Comparison of ENCODE assay signal across 30 mouse cellular contexts in the genomic region with DNA sequence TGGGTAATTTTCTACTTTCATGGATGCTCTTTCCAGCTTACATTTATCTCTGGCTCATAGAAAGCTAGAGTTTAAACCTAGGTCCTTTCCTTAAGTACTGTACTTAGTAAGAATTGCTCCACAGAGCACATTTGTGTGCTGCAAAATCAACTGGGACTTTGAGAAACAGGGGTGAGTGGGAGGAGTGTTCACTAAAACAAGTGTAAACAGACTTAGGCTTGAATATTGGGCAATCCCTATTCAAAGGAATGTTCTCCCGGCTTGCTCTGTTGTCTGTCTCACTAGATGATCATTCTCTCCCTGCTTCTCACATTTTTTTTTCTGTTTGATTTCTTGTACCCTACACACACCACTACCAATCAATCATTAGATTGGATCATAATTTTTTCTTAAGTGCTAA.
DNase-seq lines count a peak whose midpoint lies in the region; ATAC-seq and TF ChIP-seq lines count a peak whose summit lies in the region.
"Had no signal": no experiment of that assay in that cellular context is flagged by ENCODE, and none has a peak within 500 bp of the region (broad histone marks: within the 10 kb centered on the region; RNA-seq: fewer than 3 reads in every experiment).

No protein-coding gene starts in this region.

- peak; percentile 23 for DNase-seq in kidney, adult 2 months
- peak; percentile 53 for DNase-seq in midbrain, embryonic 11.5 days (ENCODE audit: low spot score, missing footprints)
- DNase-seq in midbrain, embryonic 14.5 days, result no peak
- DNase-seq in gonadal fat pad, adult 2 months (ENCODE audit: low read depth), result peak; percentile 45
- DNase-seq in skeletal muscle tissue, adult 2 months (ENCODE audit: low read depth, low spot score), result peak; percentile 52
- DNase-seq in embryo, embryonic 10 days (ENCODE audit: low spot score), result no peak
- DNase-seq: adrenal gland, postnatal 36 days; B cell, adult 2 months; cerebellum, adult 11 months; cerebellum, adult 9-11 months; forebrain, postnatal 0 days; heart, postnatal 10 days; kidney, postnatal 10 days; liver; liver, postnatal 0 days; thymus, adult 18-20 months; thymus, postnatal 36 days had no signal

- 31% methylated on average over 1 of the region's 1 CpGs for WGBS in kidney, adult 2 months
- WGBS in kidney, embryonic 14.5 days, result 48% methylated on average over 1 of the region's 1 CpGs
- WGBS in midbrain, embryonic 11.5 days, result 61% methylated on average over 1 of the region's 1 CpGs
- WGBS in midbrain, embryonic 14.5 days, result 81% methylated on average over 1 of the region's 1 CpGs
- WGBS in hindbrain, embryonic 13.5 days, result 74% methylated on average over 1 of the region's 1 CpGs

- no peak overlapping the region for H3K4me3 ChIP-seq in kidney, adult 2 months (ENCODE audit: insufficient read depth, low read depth, low read length)
- no peak overlapping the region for H3K4me3 ChIP-seq in kidney, embryonic 14.5 days (ENCODE audit: low read length)
- H3K4me3 ChIP-seq in midbrain, embryonic 11.5 days (ENCODE audit: low read depth, low read length), result no peak overlapping the region
- H3K4me3 ChIP-seq in midbrain, embryonic 14.5 days (replicated peaks; ENCODE audit: low read depth, low read length), result no peak overlapping the region
- H3K4me3 ChIP-seq in hindbrain, embryonic 13.5 days, result no peak overlapping the region
- H3K4me3 ChIP-seq: embryonic facial prominence, embryonic 10.5 days; forebrain, embryonic 10.5 days; heart, embryonic 12.5 days; limb, embryonic 10.5 days; midbrain, embryonic 13.5 days; neural tube, embryonic 12.5 days; stomach, embryonic 15.5 days had no signal

- H3K4me1 ChIP-seq in kidney, adult 2 months (ENCODE audit: control insufficient read depth, insufficient read depth, low read length), result no peaks in the 10 kb centered on the region
- no peaks in the 10 kb centered on the region for H3K4me1 ChIP-seq in kidney, embryonic 14.5 days (ENCODE audit: control insufficient read depth, insufficient read depth, low read length)
- no peaks in the 10 kb centered on the region for H3K4me1 ChIP-seq in midbrain, embryonic 11.5 days (ENCODE audit: control insufficient read depth, insufficient read depth, low read length)
- H3K4me1 ChIP-seq in midbrain, embryonic 14.5 days (ENCODE audit: control insufficient read depth, insufficient read depth, low read length), result no peaks in the 10 kb centered on the region
- no peaks in the 10 kb centered on the region for H3K4me1 ChIP-seq in hindbrain, embryonic 13.5 days (replicated peaks)
- H3K4me1 ChIP-seq: embryonic facial prominence, embryonic 10.5 days; forebrain, embryonic 10.5 days; heart, embryonic 12.5 days; limb, embryonic 10.5 days; midbrain, embryonic 13.5 days; neural tube, embryonic 12.5 days; stomach, embryonic 15.5 days had no signal

- no peak overlapping the region for H3K27ac ChIP-seq in kidney, adult 2 months (ENCODE audit: insufficient read depth, low read depth, low read length)
- H3K27ac ChIP-seq in kidney, embryonic 14.5 days (ENCODE audit: low read depth, low read length), result no peak overlapping the region
- H3K27ac ChIP-seq in midbrain, embryonic 11.5 days (ENCODE audit: low read depth, low read length), result no peak overlapping the region
- H3K27ac ChIP-seq in midbrain, embryonic 14.5 days (replicated peaks; ENCODE audit: low read depth, low read length), result no peak overlapping the region
- no peak overlapping the region for H3K27ac ChIP-seq in hindbrain, embryonic 13.5 days
- H3K27ac ChIP-seq: embryonic facial prominence, embryonic 10.5 days; forebrain, embryonic 10.5 days; limb, embryonic 10.5 days; midbrain, embryonic 13.5 days; neural tube, embryonic 12.5 days; stomach, embryonic 15.5 days had no signal

- no peak for TF ChIP-seq CTCF in kidney, adult 2 months (conservative IDR thresholded peaks at IDR 0.05; ENCODE audit: insufficient read depth, insufficient read length, low read depth, low read length)

- no peak for ATAC-seq in kidney, embryonic 14.5 days (ENCODE audit: low FRiP score, low TSS enrichment)
- no peak for ATAC-seq in midbrain, embryonic 11.5 days (ENCODE audit: low FRiP score)
- no peak for ATAC-seq in midbrain, embryonic 14.5 days (ENCODE audit: low FRiP score, low TSS enrichment)
- ATAC-seq in hindbrain, embryonic 13.5 days (ENCODE audit: low FRiP score), result no peak
- ATAC-seq: activated CD4-positive, CD25-positive, alpha-beta regulatory T cell, adult 4 months; forebrain, postnatal 0 days; intestine, postnatal 0 days; liver, postnatal 0 days; midbrain, embryonic 13.5 days had no signal

- H3K4me2 ChIP-seq in kidney, embryonic 14.5 days (replicated peaks; ENCODE audit: low read depth, low read length), result no peak overlapping the region
- H3K4me2 ChIP-seq in midbrain, embryonic 11.5 days, result no peak overlapping the region
- H3K4me2 ChIP-seq in midbrain, embryonic 14.5 days (ENCODE audit: low read length), result no peak overlapping the region
- no peak overlapping the region for H3K4me2 ChIP-seq in hindbrain, embryonic 13.5 days
- H3K4me2 ChIP-seq: heart, embryonic 12.5 days; midbrain, embryonic 13.5 days; neural tube, embryonic 12.5 days; stomach, embryonic 15.5 days had no signal

- no peaks in the 10 kb centered on the region for H3K9me3 ChIP-seq in kidney, embryonic 14.5 days (ENCODE audit: control insufficient read depth, low read length)
- no peaks in the 10 kb centered on the region for H3K9me3 ChIP-seq in midbrain, embryonic 11.5 days (ENCODE audit: control insufficient read depth, low read length)
- H3K9me3 ChIP-seq in midbrain, embryonic 14.5 days (ENCODE audit: control insufficient read depth, low read length), result no peaks in the 10 kb centered on the region
- H3K9me3 ChIP-seq in hindbrain, embryonic 13.5 days, result no peaks in the 10 kb centered on the region
- H3K9me3 ChIP-seq: embryonic facial prominence, embryonic 10.5 days; forebrain, embryonic 10.5 days; G1E; heart, embryonic 12.5 days; limb, embryonic 10.5 days; midbrain, embryonic 13.5 days; neural tube, embryonic 12.5 days; stomach, embryonic 15.5 days had no signal

- no peaks in the 10 kb centered on the region for H3K36me3 ChIP-seq in kidney, adult 2 months (ENCODE audit: control insufficient read depth, insufficient read depth, low read length)
- no peaks in the 10 kb centered on the region for H3K36me3 ChIP-seq in kidney, embryonic 14.5 days (ENCODE audit: control insufficient read depth, insufficient read depth, low read length)
- H3K36me3 ChIP-seq in midbrain, embryonic 11.5 days (ENCODE audit: control insufficient read depth, insufficient read depth, low read length), result no peaks in the 10 kb centered on the region
- no peaks in the 10 kb centered on the region for H3K36me3 ChIP-seq in midbrain, embryonic 14.5 days (ENCODE audit: control insufficient read depth, insufficient read depth, low read length)
- no peaks in the 10 kb centered on the region for H3K36me3 ChIP-seq in hindbrain, embryonic 13.5 days
- H3K36me3 ChIP-seq: embryonic facial prominence, embryonic 10.5 days; forebrain, embryonic 10.5 days; G1E; heart, embryonic 12.5 days; limb, embryonic 10.5 days; midbrain, embryonic 13.5 days; neural tube, embryonic 12.5 days; stomach, embryonic 15.5 days had no signal

- no peak for TF ChIP-seq POLR2A in kidney, adult 2 months (IDR thresholded peaks at IDR 0.05; ENCODE audit: low read depth, low read length)

- no peaks in the 10 kb centered on the region for H3K27me3 ChIP-seq in kidney, adult 2 months (replicated peaks; ENCODE audit: control insufficient read depth, insufficient read depth, low read length)
- H3K27me3 ChIP-seq in kidney, embryonic 14.5 days (ENCODE audit: control insufficient read depth, insufficient read depth, low read length), result no peaks in the 10 kb centered on the region
- H3K27me3 ChIP-seq in midbrain, embryonic 11.5 days (ENCODE audit: control insufficient read depth, insufficient read depth, low read length), result no peaks in the 10 kb centered on the region
- H3K27me3 ChIP-seq in midbrain, embryonic 14.5 days (ENCODE audit: control insufficient read depth, insufficient read depth, low read length), result no peaks in the 10 kb centered on the region
- no peaks in the 10 kb centered on the region for H3K27me3 ChIP-seq in hindbrain, embryonic 13.5 days
- H3K27me3 ChIP-seq: CH12.LX; heart, embryonic 12.5 days; midbrain, embryonic 13.5 days; neural tube, embryonic 12.5 days; stomach, embryonic 15.5 days had no signal

- no peak overlapping the region for H3K9ac ChIP-seq in kidney, embryonic 14.5 days (ENCODE audit: low read depth, low read length)
- no peak overlapping the region for H3K9ac ChIP-seq in midbrain, embryonic 11.5 days (ENCODE audit: low read length)
- H3K9ac ChIP-seq in midbrain, embryonic 14.5 days (replicated peaks; ENCODE audit: low read length), result no peak overlapping the region
- H3K9ac ChIP-seq in hindbrain, embryonic 13.5 days, result no peak overlapping the region
- H3K9ac ChIP-seq: forebrain, postnatal 0 days; heart, embryonic 12.5 days; liver, postnatal 0 days; midbrain, embryonic 13.5 days; neural tube, embryonic 12.5 days; stomach, embryonic 15.5 days had no signal

Comparison
In these comparisons a context has a peak if more than half of its experiments do, and no peak if none do; other contexts are left out.
1. DNase-seq: peak in kidney, adult 2 months (single experiment), midbrain, embryonic 11.5 days (single experiment), gonadal fat pad, adult 2 months (single experiment) and skeletal muscle tissue, adult 2 months (single experiment); none in midbrain, embryonic 14.5 days (single experiment) and embryo, embryonic 10 days (single experiment).